Mouse (Mus musculus): ENCODE measurements at regions not wholly inside any gene's neighbourhood (a gene's known extent, or its start where the extent isn't known, plus 50 kb on each side); places are given as distances from the start of the nearest gene placed in this dataset.

GRCm38 (mm10) chr6:11275214-11275613 lies 632.1 kb downstream of the Ndufa4 start:
- Histone ChIP-seq H3K27ac (ENCODE audit: low read depth) (no peak overlapping the region), H3K4me3 (ENCODE audit: low read depth, low read length) (no peak overlapping the region), H3K36me3 (replicated peaks; ENCODE audit: insufficient read depth, low read length) (no peaks in the 10 kb centered on the region), H3K4me1 (ENCODE audit: insufficient read depth) (no peaks in the 10 kb centered on the region), H3K4me2 (ENCODE audit: low read depth, low read length) (no peak overlapping the region), H3K27me3 (ENCODE audit: insufficient read depth, low read length) (no peaks in the 10 kb centered on the region), H3K9ac (replicated peaks) (no peak overlapping the region), H3K9me3 (ENCODE audit: low read length) (no peaks in the 10 kb centered on the region)
- 57% methylated on average over 3 of the region's 3 CpGs for WGBS (ENCODE audit: insufficient replicate concordance)
- no peak for TF ChIP-seq EP300 (IDR thresholded peaks at IDR 0.05; ENCODE audit: low read depth)
- TF ChIP-seq CTCF (IDR thresholded peaks at IDR 0.05; ENCODE audit: low read depth) = no peak
- ATAC-seq (no peak), DNase-seq (no peak)

All from liver, postnatal 0 days (tissue).